Mouse (Mus musculus) lung, adult 18-20 months (tissue): ENCODE measurements around the gene Actrt2.

Experiments
- DNase-seq, 2 experiments: peaks; one replicate each; pipeline ENCODE4 v3.0.0; 2022; ENCODE audit warnings: mixed read lengths in 2 of 2

The Actrt2 gene

GRCm38 (mm10) chr4:154637468-154638319 lies 30.0 kb downstream of the Actrt2 start:
- DNase-seq = peak in 1 of 2 experiments; percentile 16

GRCm38 (mm10) chr4:154636721-154637311 lies 30.9 kb downstream of the Actrt2 start, which contains the start of gene Prdm16:
TSS of gene Prdm16 (minus strand) at chr4:154636873.
- peak; percentile 72 to 78 for DNase-seq

- DNase-seq = peak; percentile 65 to 71
These were observed 31.6 kb downstream of the Actrt2 start for GRCm38 (mm10) chr4:154636053-154636433.

GRCm38 (mm10) chr4:154635241-154636052 lies 32.2 kb downstream of the Actrt2 start:
- DNase-seq = peak; percentile 29 to 32

GRCm38 (mm10) chr4:154634470-154635240 lies 33.0 kb downstream of the Actrt2 start:
- DNase-seq = peak; percentile 20 to 32

GRCm38 (mm10) chr4:154634001-154634400 lies 33.7 kb downstream of the Actrt2 start:
- DNase-seq = no peak

GRCm38 (mm10) chr4:154632800-154633764 lies 34.6 kb downstream of the Actrt2 start:
- DNase-seq = peak in 1 of 2 experiments; percentile 22

- peak in 1 of 2 experiments; percentile 47 for DNase-seq
These were observed 36.9 kb downstream of the Actrt2 start for GRCm38 (mm10) chr4:154630763-154631162.

GRCm38 (mm10) chr4:154627419-154628142 lies 40.1 kb downstream of the Actrt2 start:
- no peak for DNase-seq

GRCm38 (mm10) chr4:154626282-154626681 lies 41.4 kb downstream of the Actrt2 start:
- DNase-seq = peak; percentile 24 to 59

GRCm38 (mm10) chr4:154625710-154626109 lies 42.0 kb downstream of the Actrt2 start:
- DNase-seq = no peak

- no peak for DNase-seq
These were observed 44.4 kb downstream of the Actrt2 start for GRCm38 (mm10) chr4:154623241-154623640.

GRCm38 (mm10) chr4:154622521-154622920 lies 45.1 kb downstream of the Actrt2 start:
- no peak for DNase-seq
